Mouse (Mus musculus) cortical plate, adult 2 months (tissue): ENCODE results near the gene Slc20a1. TPM values are rescaled to one million over a fixed set of nuclear protein-coding genes. Genes with fewer than 3 reads are reported as not detected.

Source experiments
- H3K27ac ChIP-seq: fragments of 200-500 bp; 2 replicates; pipeline ENCODE4 v1.5.1; 2012; ENCODE audit warnings: low read length, control low read depth, inconsistent platforms; ENCODE audit not compliant: insufficient read depth
- H3K4me1 ChIP-seq: fragments of 200-500 bp; 2 replicates; pipeline ENCODE4 v1.6.1; 2011; ENCODE audit warnings: low read length; ENCODE audit not compliant: control insufficient read depth, insufficient read depth
- H3K4me3 ChIP-seq: fragments of 200-500 bp; 2 replicates; pipeline ENCODE4 v1.5.1; 2011; ENCODE audit warnings: mild to moderate bottlenecking, low read length, control low read depth; ENCODE audit not compliant: insufficient read depth
- CTCF ChIP-seq: fragments of 200-500 bp; IDR thresholded peaks from 2 replicates; pipeline ENCODE4 v1.5.1; 2011; ENCODE audit warnings: mild to moderate bottlenecking, control low read depth, low read length; ENCODE audit not compliant: insufficient read depth; ENCODE audit errors: extremely low read depth
- POLR2A ChIP-seq: fragments of 200-500 bp; IDR thresholded peaks from 2 replicates; pipeline ENCODE4 v1.6.1; 2011; ENCODE audit warnings: mild to moderate bottlenecking, low read length, control low read depth; ENCODE audit not compliant: insufficient read depth; ENCODE audit errors: extremely low read depth
- polyA plus RNA-seq: library from polyadenylated mRNA; depleted of rRNA; stranded (reverse); fragments of >200 nt; gene quantifications from 2 replicates; pipeline ENCODE4 v1.2.3, GENCODE M21; 2012; rRNA removed

Slc20a1 gene
- polyA plus RNA-seq, 1 experiment: 141 TPM

- TF ChIP-seq CTCF: no peak
- no peak for TF ChIP-seq POLR2A
- Histone ChIP-seq H3K27ac (no peak overlapping the region), H3K4me3 (no peak overlapping the region), H3K4me1 (peaks cover 2% of the 10 kb centered on the region; the same call in 1 of the 2 replicates)
These were observed 62.1 kb downstream of the Slc20a1 start for GRCm38 (mm10) chr2:129260646-129261045.

Other genes with a start within 250 kb of the Slc20a1 start
- 4.8 and 5.5 TPM in 2 replicates for gene Zc3h6, start 231.4 kb upstream of the Slc20a1 start, polyA plus RNA-seq
- 4.9 and 5.2 TPM in 2 replicates for gene Gm10762, start 231.0 kb upstream of the Slc20a1 start, polyA plus RNA-seq
- gene Vinac1, start 150.6 kb upstream of the Slc20a1 start, polyA plus RNA-seq: 0.10 and 0.15 TPM in 2 replicates
- 44.1 and 45.2 TPM in 2 replicates for gene Ttl, start 132.8 kb upstream of the Slc20a1 start, polyA plus RNA-seq
- 27.8 and 32.1 TPM in 2 replicates for gene Polr1b, start 97.8 kb upstream of the Slc20a1 start, polyA plus RNA-seq
- gene Chchd5, start 69.1 kb upstream of the Slc20a1 start, polyA plus RNA-seq: 16.0 and 17.4 TPM in 2 replicates
- 0.26 and 0.50 TPM in 2 replicates for gene Ckap2l, start 98.4 kb downstream of the Slc20a1 start, polyA plus RNA-seq
- gene Il1a, start 111.2 kb downstream of the Slc20a1 start, polyA plus RNA-seq: 1.2 and 1.4 TPM in 2 replicates
- gene Il1b, start 172.4 kb downstream of the Slc20a1 start, polyA plus RNA-seq: 0.46 and 0.91 TPM in 2 replicates